Mouse (Mus musculus): ENCODE data around the gene Grip1. TPM values are rescaled to one million over a fixed set of nuclear protein-coding genes. Genes with fewer than 3 reads are reported as not detected.

Gene Grip1
- total RNA-seq, 2 experiments from 2014 or later: 27.6 to 28.9 TPM

- no peak overlapping the region for H3K4me3 ChIP-seq
- no peak for DNase-seq (ENCODE audit: low spot score in 2 of 2)
- H3K27ac ChIP-seq: no peak overlapping the region
- no peak for TF ChIP-seq CTCF (conservative IDR thresholded peaks at IDR 0.05)
Observed at GRCm38 (mm10) chr10:119951460-119951859, 497.8 kb downstream of the Grip1 start.

DNA sequence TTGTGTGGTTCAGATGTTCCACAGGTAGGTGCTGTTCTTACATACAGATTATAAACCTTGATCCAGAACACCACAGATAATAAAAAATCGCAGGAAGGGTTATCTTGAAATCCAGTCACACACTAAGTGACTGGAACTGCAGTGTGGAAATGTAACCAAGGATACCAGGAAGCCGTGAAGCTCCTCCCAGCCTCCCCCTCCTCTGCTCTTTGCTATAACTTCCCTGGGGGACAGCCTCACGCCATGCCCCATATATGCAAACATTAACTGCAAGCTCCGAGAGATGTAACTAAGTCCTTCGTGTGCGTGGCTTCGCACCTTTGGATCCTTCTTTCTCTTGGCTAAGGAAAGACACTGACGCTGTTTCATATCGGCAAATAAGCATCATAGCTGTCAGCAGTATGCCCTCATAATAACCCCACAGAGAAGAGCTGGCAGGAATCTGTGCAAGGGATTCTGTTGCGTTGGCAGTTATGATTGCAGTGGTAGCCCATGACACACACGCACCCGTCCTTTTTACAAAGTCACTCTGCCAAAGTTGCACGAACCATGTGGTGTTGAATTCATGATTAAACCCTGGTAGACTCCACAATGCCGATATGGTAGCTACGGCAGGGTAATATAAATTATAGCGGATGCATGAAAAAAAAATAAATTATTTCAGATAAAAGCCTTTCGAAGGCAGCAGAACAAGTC lies 503.8 kb downstream of the Grip1 start:
- peak in 1 of 2 experiments; percentile 16 for DNase-seq (ENCODE audit: low spot score in 2 of 2)

GRCm38 (mm10) chr10:119960915-119961314 lies 507.3 kb downstream of the Grip1 start:
- no peak for DNase-seq (ENCODE audit: low spot score in 2 of 2)
- Histone ChIP-seq H3K27ac (no peak overlapping the region), H3K4me3 (no peak overlapping the region)
- TF ChIP-seq CTCF (conservative IDR thresholded peaks at IDR 0.05): no peak

More for the DNA sequence above, 503.8 kb downstream of the Grip1 start:
- Histone ChIP-seq H3K4me3 (peak overlapping the region; percentile 8; the same call in 1 of the 2 replicates), H3K27ac (no peak overlapping the region)
- no peak for TF ChIP-seq CTCF (conservative IDR thresholded peaks at IDR 0.05)

DNA sequence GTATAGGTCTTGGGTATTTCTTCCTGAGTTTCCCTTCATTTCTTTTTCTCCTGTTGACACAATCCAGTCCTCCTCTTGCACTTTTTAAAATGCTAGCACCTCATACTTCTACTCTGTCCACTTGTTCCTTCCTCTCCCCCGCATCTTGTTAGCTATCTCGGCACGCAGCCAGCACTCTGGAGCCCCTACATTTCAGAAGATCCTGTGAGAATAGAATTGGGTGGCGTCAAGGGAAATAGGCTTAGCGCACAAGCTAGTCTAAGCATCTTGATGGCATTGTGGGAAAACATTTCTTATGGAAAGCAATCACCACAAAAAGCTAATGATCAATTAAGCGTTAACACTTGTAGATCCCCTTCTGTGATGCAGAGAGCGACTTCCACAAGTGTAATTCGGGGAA lies 512.7 kb downstream of the Grip1 start:
- TF ChIP-seq CTCF (conservative IDR thresholded peaks at IDR 0.05): no peak
- H3K4me3 ChIP-seq: no peak overlapping the region
- DNase-seq (ENCODE audit: low spot score in 2 of 2): no peak
- no peak overlapping the region for H3K27ac ChIP-seq

DNA sequence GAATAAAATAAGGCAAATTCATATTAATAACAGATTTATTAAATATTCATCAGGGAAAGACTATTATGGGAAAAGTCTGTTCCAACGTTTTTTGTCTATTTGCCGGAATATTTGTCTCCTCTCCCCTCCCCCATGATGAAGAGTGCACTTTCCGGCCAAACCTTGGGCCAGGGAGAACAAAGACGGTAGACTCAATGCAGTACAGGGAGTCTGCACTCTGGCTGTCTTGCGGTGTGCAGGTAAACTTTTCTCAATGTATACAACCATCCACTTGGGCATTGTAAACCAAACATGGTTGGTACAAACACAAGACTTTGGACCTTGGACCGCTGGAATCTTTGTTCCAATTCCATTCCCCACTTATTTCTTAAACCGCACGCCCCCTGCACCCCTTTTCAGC lies 525.8 kb downstream of the Grip1 start:
- Histone ChIP-seq H3K4me3 (no peak overlapping the region), H3K27ac (no peak overlapping the region)
- no peak for TF ChIP-seq CTCF (conservative IDR thresholded peaks at IDR 0.05)
- no peak for DNase-seq (ENCODE audit: low spot score in 2 of 2)

DNA sequence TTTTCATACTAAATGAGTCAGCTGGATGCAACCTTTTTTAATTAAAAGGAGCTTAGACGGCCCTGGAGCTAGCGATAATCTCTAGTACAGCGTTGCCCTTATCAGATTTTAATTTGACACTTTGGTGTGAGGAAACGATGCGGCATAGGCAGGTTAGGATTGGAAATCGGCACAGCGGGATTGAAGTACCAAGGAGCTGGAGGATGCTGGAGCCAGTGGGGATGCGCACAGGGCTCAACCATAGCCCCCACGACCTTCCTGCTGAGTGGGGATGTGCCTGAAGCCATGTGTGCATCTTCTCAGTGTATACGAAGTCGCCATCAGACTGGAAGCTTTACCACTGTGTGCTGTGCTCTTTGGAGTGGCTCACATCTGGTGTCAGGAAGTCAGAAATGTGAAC lies 526.4 kb downstream of the Grip1 start:
- no peak for DNase-seq (ENCODE audit: low spot score in 2 of 2)
- H3K27ac ChIP-seq: no peak overlapping the region
- no peak for TF ChIP-seq CTCF (conservative IDR thresholded peaks at IDR 0.05)
- no peak overlapping the region for H3K4me3 ChIP-seq

DNA sequence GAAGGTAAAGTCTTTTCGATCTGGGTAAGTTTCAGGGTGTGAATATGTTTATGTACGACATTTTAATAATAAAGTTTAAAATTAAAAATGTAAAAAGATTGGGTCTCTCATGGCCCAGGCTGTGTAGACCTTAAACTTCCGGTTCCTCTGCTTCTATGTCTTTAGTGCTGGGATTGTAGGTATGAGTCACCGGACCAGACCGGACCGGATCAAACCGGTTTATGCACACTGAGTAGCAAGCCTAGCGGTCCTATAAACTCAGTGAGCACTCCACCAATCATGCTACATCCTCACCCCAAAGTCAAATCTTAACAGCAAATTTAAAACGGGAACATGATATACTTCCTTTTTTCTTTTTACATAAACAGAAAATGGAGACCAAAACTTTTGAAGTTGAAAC lies 530.7 kb downstream of the Grip1 start:
- Histone ChIP-seq H3K27ac (no peak overlapping the region), H3K4me3 (no peak overlapping the region)
- DNase-seq (ENCODE audit: low spot score in 2 of 2): no peak
- no peak for TF ChIP-seq CTCF (conservative IDR thresholded peaks at IDR 0.05)

- DNase-seq (ENCODE audit: low spot score in 2 of 2): no peak
- H3K4me3 ChIP-seq: no peak overlapping the region
- no peak for TF ChIP-seq CTCF (conservative IDR thresholded peaks at IDR 0.05)
Observed at GRCm38 (mm10) chr10:119998475-119998874, 544.8 kb downstream of the Grip1 start.

GRCm38 (mm10) chr10:120002149-120002548 lies 548.5 kb downstream of the Grip1 start:
- no peak for DNase-seq (ENCODE audit: low spot score in 2 of 2)
- no peak overlapping the region for H3K4me3 ChIP-seq
- TF ChIP-seq CTCF (conservative IDR thresholded peaks at IDR 0.05): peak; percentile 46
- no peak overlapping the region for H3K27ac ChIP-seq

More at GRCm38 (mm10) chr10:119998475-119998874, 544.8 kb downstream of the Grip1 start:
- no peak overlapping the region for H3K27ac ChIP-seq

DNA sequence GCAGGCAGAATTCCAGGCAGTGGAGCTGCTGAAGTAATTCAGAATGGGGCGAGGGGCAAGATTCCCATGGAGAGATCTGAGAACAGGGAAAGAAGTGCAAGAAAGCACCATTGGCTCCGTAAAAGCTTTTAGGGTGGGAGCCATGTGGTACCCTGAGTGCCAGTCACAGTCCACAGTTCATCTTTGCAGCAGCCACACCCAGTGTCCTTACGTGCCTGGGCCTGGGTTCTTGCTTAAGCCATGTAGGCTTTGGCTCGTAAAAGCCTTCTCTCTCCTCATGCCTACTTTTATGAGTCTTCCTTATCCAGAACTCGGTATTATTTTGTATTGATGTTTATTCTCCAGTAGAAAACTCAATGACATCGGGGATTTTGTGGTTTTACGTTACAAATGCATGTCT lies 550.5 kb downstream of the Grip1 start:
- DNase-seq (ENCODE audit: low spot score in 2 of 2): no peak
- TF ChIP-seq CTCF (conservative IDR thresholded peaks at IDR 0.05): no peak
- Histone ChIP-seq H3K4me3 (no peak overlapping the region), H3K27ac (no peak overlapping the region)

DNA sequence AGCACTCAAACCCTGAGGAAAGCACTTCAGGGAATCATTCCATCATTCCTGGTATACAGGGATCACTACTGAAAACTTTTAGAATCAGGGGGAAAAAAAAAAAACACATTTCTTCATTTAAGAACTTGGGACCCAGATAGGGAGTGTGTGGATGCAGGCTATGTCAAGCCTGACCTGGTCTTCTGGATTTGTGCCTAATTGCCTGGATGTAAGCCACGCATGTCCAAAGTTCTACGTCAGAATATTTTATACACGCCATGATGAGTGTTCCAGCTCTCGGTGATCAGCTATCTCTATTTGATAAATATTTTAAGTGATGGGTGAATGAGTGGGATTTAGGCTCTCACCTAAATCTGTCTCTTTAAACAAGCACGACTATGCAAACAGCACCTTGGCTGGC lies 552.0 kb downstream of the Grip1 start:
- Histone ChIP-seq H3K4me3 (no peak overlapping the region), H3K27ac (no peak overlapping the region)
- TF ChIP-seq CTCF (conservative IDR thresholded peaks at IDR 0.05): no peak
- DNase-seq (ENCODE audit: low spot score in 2 of 2): no peak

GRCm38 (mm10) chr10:120012331-120012730 lies 558.7 kb downstream of the Grip1 start:
- Histone ChIP-seq H3K4me3 (no peak overlapping the region), H3K27ac (no peak overlapping the region)
- DNase-seq (ENCODE audit: low spot score in 2 of 2): peak in 1 of 2 experiments; percentile 22
- TF ChIP-seq CTCF (conservative IDR thresholded peaks at IDR 0.05): no peak

DNA sequence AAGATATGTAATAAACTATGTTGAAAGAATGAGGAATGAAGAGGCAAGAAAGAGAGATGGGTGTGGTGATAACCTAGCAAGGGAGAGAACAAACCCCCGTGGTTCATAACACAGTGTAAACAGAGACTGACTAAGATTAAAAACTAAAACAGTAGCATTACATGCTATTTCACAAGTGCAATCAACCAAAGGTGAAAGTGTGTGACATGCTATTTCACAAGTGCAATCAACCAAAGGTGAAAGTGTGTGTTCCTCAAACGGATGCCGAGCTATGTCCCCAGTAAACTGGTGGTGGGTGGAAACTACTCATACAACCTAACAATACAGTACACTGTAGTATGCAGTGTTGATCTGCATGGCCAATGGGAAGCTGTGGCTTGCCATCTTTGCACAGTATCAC lies 561.5 kb downstream of the Grip1 start:
- H3K4me3 ChIP-seq: no peak overlapping the region
- no peak overlapping the region for H3K27ac ChIP-seq
- TF ChIP-seq CTCF (conservative IDR thresholded peaks at IDR 0.05): no peak
- DNase-seq (ENCODE audit: low spot score in 2 of 2): no peak

- Histone ChIP-seq H3K27ac (no peak overlapping the region), H3K4me3 (no peak overlapping the region)
- no peak for DNase-seq (ENCODE audit: low spot score in 2 of 2)
- TF ChIP-seq CTCF (conservative IDR thresholded peaks at IDR 0.05): no peak
Observed at GRCm38 (mm10) chr10:120026437-120026836, 572.8 kb downstream of the Grip1 start.

Data from layer of hippocampus, adult 2 months (tissue).